Mouse (Mus musculus): ENCODE measurements around the gene Ipo9. TPM values are rescaled to one million over a fixed set of nuclear protein-coding genes. Genes with fewer than 3 reads are reported as not detected.

The Ipo9 gene
- total RNA-seq (2014; fragmentation: Nextera tagmentation): 76.3 and 91.8 TPM in 2 replicates
- 31.9 and 38.9 TPM in 2 replicates for total RNA-seq (2017)

DNA sequence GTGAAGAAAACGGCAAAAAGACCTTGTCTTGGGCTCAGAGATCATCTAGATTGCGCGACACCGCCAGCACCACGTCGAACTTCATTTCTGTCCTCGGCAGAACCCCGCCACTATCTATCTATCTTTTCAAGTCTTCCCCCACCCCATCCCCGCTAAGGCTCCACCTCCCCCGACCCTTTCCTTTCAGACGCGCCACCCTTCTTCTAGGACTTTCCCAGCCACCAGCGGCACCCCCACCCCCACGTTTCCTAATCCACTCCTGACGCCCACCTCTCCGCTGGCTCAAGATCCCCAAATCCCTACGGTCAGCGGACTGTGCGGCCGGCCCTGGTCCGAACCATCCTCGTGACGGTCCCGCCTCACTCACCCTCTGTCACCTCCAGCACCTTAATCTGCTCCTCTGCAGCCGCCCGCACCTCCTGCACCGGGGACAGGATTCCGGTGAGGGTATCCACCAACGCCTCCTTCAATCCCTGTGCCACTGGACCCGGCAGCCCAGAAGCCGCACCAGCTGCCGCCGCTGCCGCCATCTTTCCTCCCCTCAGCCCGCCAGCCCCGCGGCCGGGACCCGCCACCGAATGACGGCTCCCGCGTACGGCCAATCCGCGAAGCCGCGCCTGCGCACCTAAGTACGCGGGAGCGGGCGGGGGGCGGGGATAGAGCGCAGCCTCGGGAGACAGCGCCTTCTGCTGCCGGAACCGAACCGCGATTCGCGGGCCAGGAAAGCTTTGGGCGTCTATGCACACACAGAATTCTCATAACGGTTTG is at the start of gene Ipo9:
Ipo9 (minus strand) TSS at position 599 of the 768 bp plus-strand sequence.
- peak; percentile 94 for ATAC-seq (replicated peaks; ENCODE audit: low FRiP score, low TSS enrichment, poor library complexity, severe bottlenecking)

DNA sequence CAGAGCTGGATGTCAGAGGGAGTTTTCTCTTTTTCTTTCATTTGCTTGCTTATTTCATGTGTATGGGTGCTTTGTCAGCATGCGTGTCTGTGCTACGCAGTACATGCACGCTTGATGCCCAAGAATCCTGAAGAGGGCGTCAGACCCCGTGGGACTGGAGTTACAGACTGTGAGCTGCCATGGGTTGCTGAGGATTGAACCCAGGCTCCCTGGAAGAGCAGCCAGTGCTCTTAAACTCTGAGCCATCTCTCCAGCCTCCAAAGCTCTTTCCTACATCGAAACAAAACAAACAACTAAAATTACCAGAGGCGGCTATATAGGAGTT is 45.2 kb upstream of the Ipo9 start:
- no peak for ATAC-seq (replicated peaks; ENCODE audit: low FRiP score, low TSS enrichment, poor library complexity, severe bottlenecking)

DNA sequence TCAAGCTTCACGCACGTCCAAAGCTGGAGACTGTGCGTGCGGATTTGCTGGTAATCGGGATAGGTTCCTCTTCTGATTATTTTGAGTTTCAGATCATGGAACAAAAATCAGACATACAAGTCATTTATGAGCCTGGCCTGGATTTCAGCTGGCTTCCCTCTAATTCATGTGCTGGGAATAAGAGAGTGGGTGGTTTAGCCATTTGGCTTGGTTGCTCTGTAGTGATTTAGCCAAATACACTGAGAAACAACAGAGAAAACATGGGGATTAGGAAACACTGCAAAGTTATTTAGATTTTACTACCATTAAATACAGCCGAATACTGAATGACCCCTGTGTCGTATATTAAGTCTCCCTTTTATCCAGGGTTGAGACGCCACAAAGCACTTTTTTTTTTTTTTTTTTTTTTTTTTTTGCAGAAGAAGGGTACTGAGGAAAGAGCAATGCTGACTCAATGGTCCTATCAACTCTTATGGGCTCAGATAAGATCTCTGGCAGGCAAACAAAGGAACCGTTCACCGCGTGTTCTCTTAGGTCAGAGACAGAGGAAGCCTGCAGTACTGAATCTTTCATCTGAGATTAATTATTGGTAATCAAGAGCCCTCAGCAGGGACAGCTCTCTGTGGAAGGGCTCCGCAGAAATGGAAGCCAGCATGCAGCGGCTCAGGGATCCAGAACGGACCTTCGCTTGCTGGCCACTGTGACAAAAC is 44.7 kb upstream of the Ipo9 start:
- ATAC-seq (replicated peaks; ENCODE audit: low FRiP score, low TSS enrichment, poor library complexity, severe bottlenecking): no peak

DNA sequence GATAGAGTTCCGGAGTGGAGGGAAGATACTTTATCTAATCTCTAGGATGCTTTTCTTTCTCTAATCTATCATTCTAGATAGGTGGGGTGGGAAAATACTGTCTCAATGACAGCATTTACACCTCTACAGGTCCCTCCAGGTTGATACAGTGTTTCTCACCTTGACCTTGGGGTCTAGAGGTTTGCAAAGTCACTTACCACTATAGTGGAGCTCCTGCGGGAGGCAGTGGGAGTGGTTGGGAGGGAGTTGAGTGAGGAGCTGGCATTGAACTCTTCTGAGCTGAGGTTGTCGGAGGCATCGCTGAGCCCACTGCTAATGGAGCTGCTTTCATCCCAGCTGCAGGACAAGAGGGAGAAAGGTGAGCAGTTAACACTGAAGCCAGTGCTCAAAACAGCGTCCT is 42.2 kb upstream of the Ipo9 start:
- ATAC-seq (replicated peaks; ENCODE audit: low FRiP score, low TSS enrichment, poor library complexity, severe bottlenecking): no peak

DNA sequence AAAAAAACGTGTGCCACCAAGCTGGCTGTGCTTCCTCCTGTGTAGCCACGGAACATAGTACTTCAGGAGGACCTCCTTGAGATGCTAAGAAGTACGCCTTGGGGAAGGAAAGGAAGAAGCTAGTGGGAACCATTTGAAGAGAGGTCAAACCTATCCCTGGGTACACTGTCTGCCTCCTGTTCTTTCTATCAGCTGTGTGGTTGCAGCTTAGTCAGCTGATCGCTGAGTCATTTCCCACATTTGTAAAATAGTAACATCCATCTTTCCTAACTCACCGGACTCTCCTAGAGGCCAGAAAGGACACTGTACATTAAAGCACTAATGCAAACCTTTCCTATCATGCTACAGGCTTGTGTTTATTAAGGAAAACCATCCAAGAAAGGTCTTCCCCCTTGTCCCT is 41.4 kb upstream of the Ipo9 start:
- no peak for ATAC-seq (replicated peaks; ENCODE audit: low FRiP score, low TSS enrichment, poor library complexity, severe bottlenecking)

DNA sequence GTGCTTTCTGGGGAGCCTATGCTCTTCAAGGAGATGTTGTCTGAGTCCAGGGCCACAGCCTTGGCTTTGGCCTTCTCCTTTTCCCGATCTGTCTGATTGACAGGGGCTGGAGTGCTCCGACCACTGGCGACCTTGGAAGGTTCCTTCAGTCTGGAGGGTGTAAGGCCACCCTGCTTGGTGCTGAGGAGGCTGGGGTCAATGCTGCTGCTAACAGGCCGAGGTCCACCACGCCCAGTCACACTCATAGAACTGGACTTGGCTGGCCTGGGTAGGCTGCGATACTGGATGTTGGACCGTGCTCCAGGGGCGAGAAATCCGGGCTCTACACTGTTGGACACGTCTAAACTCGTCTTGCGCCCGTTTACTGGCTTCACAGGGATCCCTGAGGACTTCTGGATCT is 40.2 kb upstream of the Ipo9 start:
- no peak for ATAC-seq (replicated peaks; ENCODE audit: low FRiP score, low TSS enrichment, poor library complexity, severe bottlenecking)

DNA sequence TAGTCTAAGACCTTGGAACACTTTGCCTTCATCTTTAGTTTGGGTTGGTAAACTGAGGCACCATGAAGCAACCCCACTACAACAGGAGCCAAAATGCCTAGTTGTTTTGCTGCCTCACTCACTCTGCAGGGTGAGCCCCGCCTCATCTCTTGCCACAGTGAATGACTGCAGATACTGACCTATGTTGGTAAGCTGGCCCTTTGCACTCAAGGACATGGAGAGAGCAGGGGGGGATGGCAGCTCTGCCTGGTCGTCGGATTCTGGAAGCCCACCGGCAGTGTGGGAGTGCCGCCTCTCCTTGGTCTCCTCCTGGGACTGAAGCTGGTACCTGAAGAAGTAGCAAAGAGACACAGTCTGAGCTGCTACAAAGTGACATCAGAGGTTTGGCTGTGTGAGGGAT is 37.2 kb upstream of the Ipo9 start:
- ATAC-seq (replicated peaks; ENCODE audit: low FRiP score, low TSS enrichment, poor library complexity, severe bottlenecking): no peak

DNA sequence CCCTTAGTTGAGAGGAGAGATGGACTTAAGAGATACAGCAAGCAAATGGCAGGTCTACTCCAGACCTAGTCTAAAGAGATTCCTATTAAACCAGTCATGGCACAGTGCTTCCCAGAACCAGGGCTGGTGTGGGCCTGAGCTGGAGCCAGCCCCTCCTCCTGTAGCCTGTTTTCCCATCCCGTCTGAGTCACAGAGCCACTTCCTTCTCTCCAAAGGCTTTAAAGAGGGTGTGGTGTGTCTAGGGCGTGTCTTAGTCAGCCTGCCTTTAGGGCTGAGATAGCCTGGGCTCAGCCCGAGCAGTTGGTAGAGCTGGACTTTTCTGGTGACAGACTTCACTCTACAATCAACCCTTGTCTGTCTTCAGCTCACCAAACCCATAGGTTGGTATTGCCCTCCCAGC is 36.6 kb upstream of the Ipo9 start:
- peak; percentile 42; the same call in 1 of the 2 replicates for ATAC-seq (replicated peaks; ENCODE audit: low FRiP score, low TSS enrichment, poor library complexity, severe bottlenecking)

DNA sequence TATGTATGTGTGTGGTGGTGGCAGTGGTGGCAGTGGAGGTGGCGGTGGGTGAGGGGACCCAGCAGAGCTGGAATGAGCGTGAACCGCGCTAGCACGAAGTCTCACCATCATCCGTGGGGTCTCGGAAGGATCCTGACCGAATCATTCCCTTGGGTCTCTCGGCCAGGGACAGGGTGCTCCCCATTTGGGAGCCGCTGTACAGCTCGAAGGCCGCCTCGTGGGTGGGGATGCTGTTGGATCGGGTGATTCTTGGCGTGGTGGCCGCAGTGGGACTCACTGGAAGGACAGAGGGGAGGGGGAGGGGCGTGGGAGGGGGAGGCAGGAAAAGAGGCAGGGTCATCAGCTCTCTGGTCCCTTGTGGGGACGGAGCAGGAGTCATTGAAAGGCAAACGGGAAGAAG is 35.4 kb upstream of the Ipo9 start:
- no peak for ATAC-seq (replicated peaks; ENCODE audit: low FRiP score, low TSS enrichment, poor library complexity, severe bottlenecking)

DNA sequence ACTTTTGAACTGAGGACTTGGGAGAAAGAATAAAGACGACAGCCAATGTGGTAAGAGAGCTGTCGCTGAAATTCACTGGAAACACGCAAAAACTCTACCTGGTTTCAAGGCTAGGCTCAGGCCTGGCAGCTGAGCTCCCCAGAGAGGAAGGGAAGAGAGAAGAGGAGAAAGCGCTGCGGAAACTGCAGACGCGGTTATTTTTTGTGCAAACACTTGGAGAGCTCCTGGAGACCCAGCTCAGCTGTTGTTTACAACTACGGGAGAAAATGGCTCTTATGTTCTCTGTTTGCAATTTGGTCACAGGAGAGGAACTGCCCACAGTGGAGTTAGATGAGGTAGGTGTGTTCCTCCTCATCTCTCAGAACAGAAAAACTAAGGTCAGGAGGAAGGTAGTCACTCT is 32.4 kb upstream of the Ipo9 start:
- no peak for ATAC-seq (replicated peaks; ENCODE audit: low FRiP score, low TSS enrichment, poor library complexity, severe bottlenecking)

DNA sequence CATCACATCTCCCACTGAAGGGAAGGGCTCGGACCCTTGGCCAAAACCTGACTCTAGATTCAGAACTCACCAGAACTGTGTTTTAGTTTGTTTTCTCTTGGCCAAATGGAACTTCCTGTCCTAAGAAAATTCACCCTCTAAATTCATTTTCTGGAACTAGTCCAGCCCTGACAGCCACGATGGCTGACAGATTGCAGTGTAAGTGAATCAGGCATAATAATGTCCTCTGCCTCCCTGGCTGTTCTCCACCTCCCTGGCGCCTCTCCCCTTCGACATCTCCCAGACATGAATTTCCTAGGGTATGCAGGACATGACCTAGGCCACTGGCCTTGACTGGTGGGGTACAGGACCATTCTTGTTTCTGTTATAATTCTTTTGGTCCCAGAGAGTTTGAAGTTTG is 32.0 kb upstream of the Ipo9 start:
- no peak for ATAC-seq (replicated peaks; ENCODE audit: low FRiP score, low TSS enrichment, poor library complexity, severe bottlenecking)

DNA sequence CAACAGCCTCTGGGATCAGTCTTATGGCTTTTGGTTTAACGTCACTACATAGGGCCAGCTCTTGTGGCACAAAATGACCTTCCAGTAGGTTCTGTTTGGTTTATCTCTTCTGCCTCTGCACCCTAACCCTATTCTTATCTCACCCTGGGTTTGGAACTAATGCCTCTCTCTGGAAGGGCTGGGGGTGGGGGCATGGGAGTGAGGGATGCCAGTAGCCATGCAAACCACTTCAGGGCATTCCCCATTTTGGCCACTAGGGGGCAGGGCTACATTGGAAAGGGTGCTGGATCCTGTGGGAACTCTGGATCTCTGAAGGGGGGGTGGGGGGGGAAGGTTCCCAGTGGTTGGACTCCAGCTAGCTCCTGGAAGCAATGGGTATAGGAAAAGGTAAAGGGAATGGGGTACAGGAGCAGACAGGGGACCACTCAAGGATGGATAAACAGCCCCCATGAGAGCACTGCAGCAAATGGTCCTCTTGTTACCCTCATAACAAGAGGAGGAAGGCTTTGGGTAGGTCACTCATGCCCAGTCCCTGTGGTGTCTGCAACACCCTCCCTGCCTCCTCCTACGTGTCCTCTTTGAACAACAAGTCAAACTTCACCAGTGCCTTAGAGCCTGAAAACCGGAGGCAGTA is 30.9 kb upstream of the Ipo9 start:
- ATAC-seq (replicated peaks; ENCODE audit: low FRiP score, low TSS enrichment, poor library complexity, severe bottlenecking): 0 out of 2 replicates have a peak, but pooled peaks have one; percentile 47

DNA sequence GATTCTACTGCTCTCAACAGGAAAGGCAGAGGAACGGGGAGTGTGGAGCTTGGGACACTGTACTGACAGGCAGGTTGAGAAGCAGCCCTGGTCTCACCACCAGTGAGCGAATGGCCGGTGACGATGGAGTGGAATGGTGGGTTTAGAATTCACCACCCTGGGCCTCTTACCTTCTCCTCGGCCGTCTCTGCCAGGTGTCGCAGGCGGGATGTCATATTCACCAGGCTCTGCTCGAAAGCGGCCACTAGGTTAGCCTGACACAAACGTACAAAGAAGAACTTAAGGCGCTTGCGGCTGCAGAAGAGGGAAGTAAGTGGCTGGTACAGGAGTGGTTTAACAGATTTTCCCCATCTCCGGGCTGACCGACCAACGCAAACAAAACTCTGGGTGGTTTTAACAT is 30.2 kb upstream of the Ipo9 start:
- no peak for ATAC-seq (replicated peaks; ENCODE audit: low FRiP score, low TSS enrichment, poor library complexity, severe bottlenecking)

DNA sequence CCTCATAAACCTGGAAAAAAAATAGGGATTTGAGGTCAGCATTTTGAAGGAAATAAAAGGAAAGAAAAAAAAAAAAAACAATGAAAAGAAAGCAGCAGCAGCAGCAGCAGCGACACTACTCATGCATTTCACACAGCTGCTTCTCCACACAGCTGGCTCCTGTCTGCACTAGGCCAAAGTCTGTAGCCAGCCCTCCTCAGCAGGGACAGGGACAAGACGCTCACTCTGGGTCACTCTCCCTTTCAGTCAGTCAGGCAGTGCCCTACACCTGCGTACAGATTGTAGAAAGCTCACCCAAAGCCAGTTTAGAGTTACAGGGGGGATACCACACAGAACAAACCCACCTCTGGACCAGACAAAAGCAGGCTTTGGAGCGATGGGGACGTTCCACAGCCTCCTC is 27.6 kb upstream of the Ipo9 start:
- no peak for ATAC-seq (replicated peaks; ENCODE audit: low FRiP score, low TSS enrichment, poor library complexity, severe bottlenecking)

DNA sequence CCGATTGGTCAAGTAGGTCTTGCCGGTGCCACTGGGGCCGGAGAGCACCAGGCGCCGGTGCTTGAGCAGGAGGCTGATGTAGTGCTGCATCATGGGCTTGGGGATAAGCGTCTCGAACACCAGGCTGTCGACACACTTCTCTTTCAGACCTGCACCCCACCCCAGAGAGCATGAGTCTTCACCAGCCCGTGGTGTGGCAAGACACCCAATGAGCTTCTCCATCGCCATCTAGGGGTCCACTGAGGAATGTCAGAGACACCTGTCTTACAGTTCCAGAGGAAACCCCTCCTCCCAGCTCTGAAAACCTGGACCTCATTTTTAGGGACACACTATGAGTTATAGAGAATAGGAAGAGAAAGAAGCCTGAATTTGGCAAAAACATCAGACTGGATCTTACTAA is 22.0 kb upstream of the Ipo9 start:
- ATAC-seq (replicated peaks; ENCODE audit: low FRiP score, low TSS enrichment, poor library complexity, severe bottlenecking): peak; percentile 76

DNA sequence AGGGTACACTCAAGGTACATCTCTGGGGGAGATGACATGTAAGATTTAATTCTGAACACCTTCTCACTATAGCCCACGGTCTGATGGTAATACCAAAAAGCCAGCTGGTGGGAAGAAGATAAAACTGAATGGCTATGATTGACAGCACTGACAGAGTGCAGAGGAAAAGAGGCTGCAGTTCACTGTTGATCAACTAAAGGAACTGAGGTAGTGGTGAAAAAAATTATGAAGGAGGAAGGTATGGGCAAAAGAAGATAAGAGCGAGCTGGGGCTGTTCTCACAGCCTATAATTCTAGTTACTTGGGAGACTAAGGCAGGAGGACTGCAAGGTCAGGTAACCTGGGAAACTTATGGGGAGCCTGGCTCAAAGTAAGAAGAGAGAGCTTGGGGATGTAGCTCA is 21.1 kb upstream of the Ipo9 start:
- no peak for ATAC-seq (replicated peaks; ENCODE audit: low FRiP score, low TSS enrichment, poor library complexity, severe bottlenecking)

DNA sequence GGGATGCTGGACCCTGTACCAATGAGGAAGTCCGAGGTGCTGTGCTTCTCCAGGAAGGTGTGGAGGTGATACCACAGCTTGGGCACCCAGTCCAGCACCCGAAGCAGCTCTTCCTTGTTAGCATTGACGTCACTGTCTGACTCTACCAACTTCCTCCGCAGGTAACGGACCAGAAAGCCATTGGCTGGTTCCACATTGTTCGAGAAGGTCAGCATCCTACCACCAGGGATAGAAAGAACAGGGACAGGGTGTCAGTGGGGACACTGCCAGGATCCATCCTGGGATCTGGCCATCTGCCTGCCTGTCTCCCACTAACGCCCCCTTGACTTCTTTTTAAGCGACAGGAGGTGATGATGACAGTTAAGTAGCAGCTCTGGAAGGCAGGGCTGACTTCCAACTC is 19.6 kb upstream of the Ipo9 start:
- no peak for ATAC-seq (replicated peaks; ENCODE audit: low FRiP score, low TSS enrichment, poor library complexity, severe bottlenecking)

DNA sequence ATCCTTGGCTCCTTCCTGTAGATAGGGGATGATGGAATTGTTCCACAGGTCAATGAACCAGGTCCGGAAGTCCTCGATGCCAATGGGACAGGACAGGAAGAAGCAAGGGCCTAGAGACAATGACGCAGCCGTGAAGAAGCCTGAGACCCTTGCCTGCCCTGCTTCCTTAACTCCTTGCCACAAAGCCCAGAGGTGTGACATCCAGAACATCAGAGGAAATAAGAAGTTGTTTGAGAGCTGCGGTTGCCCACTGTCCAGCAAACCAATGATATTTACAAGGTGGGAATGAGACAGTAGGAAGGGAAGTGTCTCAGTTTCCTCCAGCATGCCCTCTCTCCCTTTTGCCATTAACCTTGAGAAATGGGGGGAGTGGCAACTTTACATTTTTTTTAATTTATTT is 18.6 kb upstream of the Ipo9 start:
- ATAC-seq (replicated peaks; ENCODE audit: low FRiP score, low TSS enrichment, poor library complexity, severe bottlenecking): no peak

DNA sequence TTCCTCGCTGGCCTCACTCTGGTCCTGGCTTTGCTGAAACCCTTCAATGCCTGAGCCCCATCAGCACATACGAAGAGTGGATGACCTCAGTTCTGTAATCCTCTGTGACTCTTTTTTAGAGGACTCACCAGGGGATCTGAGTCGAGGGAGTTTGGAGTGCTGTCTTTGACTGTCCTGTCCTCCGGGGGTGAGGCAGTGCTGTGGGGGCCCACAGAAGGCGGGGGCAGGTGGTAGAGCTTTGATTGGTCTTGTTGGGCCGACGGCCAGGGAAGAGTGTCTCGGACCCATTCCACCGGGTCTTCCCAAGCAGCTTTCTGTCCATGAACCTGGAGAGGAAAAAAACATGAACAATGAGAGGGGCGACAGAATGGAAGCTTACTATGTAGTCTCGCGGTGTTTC is 13.2 kb upstream of the Ipo9 start:
- no peak for ATAC-seq (replicated peaks; ENCODE audit: low FRiP score, low TSS enrichment, poor library complexity, severe bottlenecking)

DNA sequence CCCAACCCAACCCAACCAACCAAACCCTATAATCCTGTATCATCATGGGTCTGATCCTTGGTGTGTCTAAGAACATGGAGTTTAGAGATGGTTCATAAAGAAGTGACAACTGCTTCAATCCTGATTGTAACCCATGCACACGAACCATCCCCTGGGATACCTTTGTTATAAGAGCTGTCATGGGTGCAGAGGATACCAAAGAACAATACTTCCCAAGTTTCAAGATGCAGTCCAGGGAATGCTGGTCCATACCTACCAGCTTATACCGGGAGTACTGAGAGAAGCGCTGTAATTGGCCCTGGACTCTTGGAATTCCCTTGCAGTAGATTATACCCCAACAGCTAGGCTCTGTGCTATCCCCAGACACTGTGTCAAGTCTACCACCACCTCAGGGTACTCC is 11.6 kb upstream of the Ipo9 start:
- no peak for ATAC-seq (replicated peaks; ENCODE audit: low FRiP score, low TSS enrichment, poor library complexity, severe bottlenecking)

DNA sequence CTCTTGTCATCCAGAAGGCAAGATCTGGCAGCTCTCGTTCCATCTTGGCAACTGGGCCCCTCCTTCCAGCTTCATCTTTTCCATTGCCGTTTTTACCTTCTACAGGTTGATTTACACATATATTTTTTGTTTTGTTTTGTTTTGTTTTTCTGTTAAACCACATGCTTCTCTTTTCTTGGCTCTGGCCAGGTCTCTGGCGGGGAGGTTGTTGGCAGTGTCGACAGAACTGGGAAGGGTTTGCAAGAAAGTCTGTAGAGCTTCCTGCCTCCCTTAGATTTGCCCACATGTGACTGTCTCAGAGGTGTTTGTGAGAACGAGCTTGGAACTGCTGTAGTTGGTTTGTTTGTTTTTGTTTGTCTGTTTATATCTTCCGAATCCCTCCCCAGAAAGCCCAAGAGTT is 10.7 kb upstream of the Ipo9 start:
- no peak for ATAC-seq (replicated peaks; ENCODE audit: low FRiP score, low TSS enrichment, poor library complexity, severe bottlenecking)
